Mouse (Mus musculus): ENCODE measurements at regions not wholly inside any gene's neighbourhood (a gene's known extent, or its start where the extent isn't known, plus 50 kb on each side); places are given as distances from the start of the nearest gene placed in this dataset.

DNA sequence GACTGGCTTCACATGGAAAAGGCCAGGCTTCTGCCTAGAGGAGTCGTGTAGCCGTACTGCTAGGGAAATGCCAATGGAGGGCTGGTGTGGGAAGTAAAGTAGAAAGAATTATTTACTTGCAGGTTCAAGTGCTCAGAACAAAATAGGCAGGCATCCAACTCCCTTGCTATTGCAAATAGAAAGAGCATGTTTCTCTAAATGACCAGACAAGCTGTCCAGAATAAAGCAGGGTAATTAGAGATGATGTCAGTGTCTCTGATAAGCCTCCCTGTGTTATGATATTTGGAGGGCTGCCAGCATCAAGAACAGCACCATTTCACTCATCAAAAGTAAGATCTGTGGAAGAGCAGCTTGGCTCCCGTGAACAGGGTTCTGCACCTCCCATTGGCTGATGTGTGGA, 192.4 kb downstream of the Usp46 start:
- CTCF ChIA-PET, result no interaction called here

DNA sequence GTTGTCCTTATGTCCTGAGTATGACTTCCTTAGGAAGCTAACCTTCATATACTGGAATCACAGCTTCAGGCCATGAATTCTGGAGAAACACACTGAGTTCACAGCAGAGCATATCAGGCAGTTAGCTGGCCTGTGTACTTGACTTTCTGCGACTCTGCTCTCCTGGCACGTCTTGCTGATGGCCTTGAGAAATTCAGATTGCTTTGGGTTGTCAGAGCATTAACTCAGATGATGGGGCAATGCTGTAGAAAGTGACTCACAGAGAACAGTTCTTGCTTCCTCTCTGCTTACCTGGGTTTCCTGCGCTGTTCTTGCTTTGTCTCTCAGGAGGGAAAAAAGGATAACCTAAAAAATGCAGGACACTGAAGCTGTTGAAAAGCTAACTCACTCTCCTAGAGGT, 187.3 kb downstream of the Usp46 start:
- CTCF ChIA-PET, result no interaction called here

- CTCF ChIA-PET, result no interaction called here
Observed at GRCm38 (mm10) chr5:73881941-73882340, 186.3 kb downstream of the Usp46 start.

- CTCF ChIA-PET, result no interaction called here
Observed at GRCm38 (mm10) chr5:73884998-73885397, 183.2 kb downstream of the Usp46 start.

- CTCF ChIA-PET, result no interaction called here
Observed at GRCm38 (mm10) chr5:73885691-73886090, 182.5 kb downstream of the Usp46 start.

- CTCF ChIA-PET, result no interaction called here
Observed at GRCm38 (mm10) chr5:73887306-73887958, 180.8 kb downstream of the Usp46 start.

DNA sequence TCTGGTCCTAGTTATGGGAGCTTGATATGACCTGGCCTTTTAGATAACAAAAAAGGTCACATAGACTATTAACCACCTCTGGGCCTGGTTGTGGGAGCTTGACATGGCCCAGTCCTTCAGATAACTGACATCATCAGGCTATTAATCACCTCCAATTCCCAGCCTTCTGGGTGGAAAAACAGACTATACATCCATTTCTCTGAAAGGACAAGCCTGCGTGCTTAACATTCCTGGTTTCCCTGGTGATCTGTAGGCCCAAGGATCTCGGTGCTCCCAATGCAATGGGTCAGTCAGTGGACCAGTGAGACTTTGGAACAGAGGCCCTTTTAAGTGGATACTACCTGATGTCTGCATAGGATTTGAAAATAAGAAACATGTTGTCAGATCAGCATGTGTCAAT, 179.8 kb downstream of the Usp46 start:
- CTCF ChIA-PET, result no interaction called here

- CTCF ChIA-PET, result no interaction called here
Observed at GRCm38 (mm10) chr5:73889342-73889741, 178.9 kb downstream of the Usp46 start.

DNA sequence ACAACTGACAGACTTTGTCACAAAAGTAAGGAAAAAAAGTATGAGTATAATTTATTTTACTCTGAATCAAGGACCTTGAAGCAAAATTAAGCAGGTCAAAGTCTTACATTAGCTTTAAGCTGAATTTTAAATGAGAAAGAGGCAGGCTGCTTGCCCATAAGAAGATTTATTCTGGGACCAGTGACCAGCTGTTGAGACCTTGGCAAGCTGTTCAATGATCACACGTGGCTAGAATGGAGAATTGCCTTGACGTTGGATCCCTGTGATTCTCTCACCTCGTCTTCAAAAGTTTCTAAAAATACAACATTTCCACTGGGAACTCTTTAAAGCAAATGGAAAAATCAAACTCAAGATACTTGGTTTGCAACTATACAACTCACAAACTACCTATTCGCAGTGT, 177.3 kb downstream of the Usp46 start:
- CTCF ChIA-PET, result no interaction called here

GRCm38 (mm10) chr5:73891606-73892005, 176.6 kb downstream of the Usp46 start:
- CTCF ChIA-PET, result no interaction called here

DNA sequence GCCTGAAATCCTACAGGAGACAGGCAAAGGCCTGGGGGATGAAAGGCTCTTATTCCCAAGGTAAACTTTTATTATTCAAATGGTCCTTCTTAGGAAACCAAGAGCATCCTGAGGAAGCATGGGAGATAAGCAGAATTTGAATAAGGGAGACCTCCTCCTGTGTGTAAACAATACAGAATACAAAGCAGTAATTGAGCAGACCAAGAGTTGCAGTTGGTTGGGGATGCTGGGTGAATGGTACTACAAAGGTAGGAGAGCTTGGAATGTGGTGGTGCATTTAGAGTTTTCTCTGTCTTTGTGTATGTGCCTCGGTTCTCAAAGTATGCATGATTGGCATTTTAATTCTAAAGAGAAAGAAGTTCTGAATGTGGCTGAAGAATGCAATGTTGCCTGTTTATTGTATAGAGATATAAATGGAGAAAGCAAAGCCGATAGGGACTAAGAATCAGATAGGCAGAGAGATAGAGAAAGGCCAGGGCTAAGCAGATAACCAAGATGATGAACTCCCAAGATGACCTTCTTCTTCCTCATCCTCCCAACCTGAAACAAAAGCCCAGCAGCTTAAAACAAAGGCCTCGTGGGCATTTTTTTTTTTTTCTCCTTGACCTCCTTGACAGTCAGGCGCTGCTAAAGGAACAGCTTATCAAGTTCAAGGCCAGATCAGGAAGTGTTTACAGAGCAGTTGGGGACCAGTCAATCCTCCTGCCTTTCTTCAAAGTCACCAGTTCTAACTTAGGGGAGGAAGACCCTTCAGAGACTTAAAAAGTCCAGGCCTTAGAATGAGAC, 175.6 kb downstream of the Usp46 start:
- CTCF ChIA-PET, result no interaction called here

DNA sequence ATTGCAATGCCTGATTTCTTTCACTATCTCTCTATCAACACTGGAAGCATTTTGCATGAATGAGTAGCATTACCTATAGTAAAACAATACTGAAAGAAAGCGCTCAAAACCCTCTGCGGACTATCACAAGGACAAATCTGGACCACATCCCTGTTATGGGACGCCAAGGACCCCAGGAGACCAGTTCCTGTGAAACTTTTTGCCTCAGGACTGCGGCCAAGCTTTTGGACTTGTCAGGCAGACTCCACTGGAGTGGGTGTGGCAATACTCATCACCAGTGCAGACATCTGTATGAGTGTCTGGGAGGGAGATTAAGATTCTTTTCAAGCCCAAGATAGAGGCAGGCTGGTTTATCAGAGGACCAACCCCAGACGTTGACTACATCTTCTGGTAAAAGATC, 173.0 kb downstream of the Usp46 start:
- CTCF ChIA-PET, result no interaction called here

- CTCF ChIA-PET, result no interaction called here
Observed at GRCm38 (mm10) chr5:73896785-73897184, 171.4 kb downstream of the Usp46 start.

DNA sequence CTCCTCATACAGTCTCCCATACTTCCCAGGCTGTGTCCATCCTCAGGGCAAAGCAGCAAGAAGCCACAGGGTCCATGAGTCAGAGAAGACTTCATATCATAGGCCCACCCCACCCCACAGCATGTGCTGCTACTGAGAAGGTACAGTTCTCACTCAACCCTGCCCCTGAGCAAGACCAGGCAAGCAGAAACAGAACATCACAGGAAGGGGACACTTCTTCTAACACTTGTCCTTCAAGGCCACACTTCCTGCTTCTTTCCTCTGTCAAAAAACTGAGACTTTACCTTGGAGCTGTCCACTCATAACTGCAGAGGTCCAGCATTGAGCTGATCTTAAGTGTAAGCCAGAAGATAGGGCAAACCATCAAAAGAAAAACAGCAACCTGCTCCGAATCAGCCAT, 166.6 kb downstream of the Usp46 start:
- CTCF ChIA-PET, result interaction anchor here (0.6 kb wide), 1 partner anchor 1913 kb away, joined by 3 read pairs; no protein-coding TSS in a partner anchor

GRCm38 (mm10) chr5:73902470-73903218, 165.6 kb downstream of the Usp46 start:
- CTCF ChIA-PET, result interaction anchor here (0.6 kb wide), 1 partner anchor 1912 kb away, joined by 3 read pairs; no protein-coding TSS in a partner anchor

GRCm38 (mm10) chr5:73903219-73903570, 165.0 kb downstream of the Usp46 start:
- CTCF ChIA-PET, result no interaction called here

DNA sequence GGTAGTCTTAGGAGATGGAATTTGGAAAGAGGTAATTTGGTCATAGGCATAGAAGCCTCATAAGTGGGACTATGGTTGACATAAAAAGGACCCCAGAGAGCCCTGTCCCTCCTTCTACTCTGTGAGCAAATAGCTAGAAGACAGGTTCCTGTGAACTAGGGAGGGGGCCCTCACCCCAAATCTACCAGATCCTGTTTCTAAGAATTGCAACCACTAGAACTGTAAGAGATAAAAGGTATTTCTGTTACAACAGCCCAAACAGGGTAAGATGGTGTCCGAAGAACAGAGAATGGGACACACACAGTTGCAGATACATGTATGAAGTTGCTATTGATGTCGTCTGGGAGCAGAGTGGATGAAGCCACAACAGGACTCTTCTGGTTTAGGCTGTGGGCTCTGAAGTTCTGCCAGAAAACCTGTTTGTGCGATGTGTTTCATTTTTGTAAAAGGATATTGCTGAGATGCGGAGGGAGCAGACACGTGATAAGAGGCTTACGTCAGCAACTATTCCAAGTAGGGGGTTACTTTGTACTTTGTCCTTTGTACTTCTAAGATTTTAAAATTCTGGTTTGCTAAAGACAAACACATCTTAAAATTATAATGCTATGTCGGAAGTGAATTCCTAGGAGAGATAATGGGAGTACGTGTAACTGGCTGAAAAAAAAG, 164.0 kb downstream of the Usp46 start:
- CTCF ChIA-PET, result no interaction called here

- CTCF ChIA-PET, result no interaction called here
Observed at GRCm38 (mm10) chr5:73912149-73912548, 156.1 kb downstream of the Usp46 start.

GRCm38 (mm10) chr5:73913116-73913515, 155.1 kb downstream of the Usp46 start:
- CTCF ChIA-PET, result no interaction called here

DNA sequence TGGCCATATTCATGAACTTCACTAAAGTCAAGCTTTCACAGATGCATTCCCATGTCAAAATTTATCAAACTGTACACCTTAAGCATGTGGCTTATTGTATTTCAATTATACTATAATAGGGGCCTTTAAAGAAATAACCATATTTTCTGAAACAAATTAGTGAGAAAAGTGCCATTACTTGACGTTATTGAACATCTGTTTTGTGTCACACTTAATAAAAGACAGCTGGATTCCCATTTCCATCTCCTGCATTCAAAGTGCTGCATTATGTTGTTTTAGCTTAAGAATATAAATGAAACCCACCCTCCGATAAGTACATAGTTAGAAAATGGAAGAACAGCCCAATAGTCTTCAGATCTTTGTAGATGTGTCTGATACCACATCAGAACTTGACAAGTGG, 150.2 kb downstream of the Usp46 start:
- CTCF ChIA-PET, result no interaction called here

DNA sequence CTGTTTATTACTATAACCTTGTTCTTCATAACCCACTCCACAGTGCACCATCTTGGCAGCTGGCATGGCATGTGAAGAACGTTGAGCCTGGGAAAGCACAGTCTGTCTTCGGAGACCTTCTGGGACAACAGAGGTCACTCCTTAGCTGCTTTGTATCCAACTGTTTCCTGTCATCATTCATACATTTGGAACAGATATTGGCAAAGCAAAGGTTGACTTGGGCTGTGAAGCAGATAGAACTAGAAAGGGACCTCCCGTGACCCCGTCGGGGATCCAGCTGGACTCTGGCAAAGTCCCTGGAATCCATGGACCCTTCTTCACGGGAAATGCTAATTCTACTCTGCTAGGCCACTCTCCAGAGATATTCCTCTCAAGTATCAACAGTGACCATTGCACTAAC, 148.3 kb downstream of the Usp46 start:
- CTCF ChIA-PET, result no interaction called here

DNA sequence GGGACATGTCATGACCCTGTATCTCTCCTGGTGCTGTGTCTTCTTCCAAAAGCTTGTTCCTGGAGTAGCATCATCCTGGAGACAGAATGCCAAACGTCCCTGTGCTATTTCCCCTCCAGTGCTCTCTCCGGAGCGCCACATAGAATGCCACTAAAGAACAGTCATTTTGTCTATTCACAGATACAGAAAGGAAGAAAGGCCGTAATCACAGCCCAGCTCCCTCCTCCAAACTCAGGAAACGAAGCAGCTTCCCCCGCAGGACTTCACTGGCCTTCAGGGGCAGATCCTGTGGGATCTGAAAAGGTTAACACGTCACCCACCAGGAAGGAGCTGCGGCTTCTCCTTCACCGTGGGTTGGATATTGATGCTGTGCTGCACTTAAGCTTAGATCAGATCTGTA, 140.7 kb downstream of the Usp46 start:
- CTCF ChIA-PET, result no interaction called here

DNA sequence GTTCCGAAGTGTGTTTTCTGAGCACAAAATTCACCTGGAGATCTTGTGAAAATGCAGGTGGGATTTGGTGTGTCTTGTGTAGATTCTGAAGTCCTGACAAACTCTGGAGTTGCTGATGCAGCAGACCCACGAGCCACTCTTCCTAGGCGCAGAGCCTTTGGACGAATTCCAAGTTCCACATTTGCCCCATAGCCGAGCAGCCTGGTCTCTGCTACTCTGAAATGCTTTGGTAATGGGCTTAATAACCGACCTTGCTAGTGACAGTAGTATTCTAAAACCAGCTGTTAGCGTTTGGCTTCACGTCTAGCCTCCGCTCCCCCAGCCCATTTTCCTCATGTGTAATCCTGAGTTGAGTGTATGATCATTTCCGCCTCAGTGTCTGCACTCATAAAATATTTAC, 139.5 kb downstream of the Usp46 start:
- CTCF ChIA-PET, result no interaction called here

Measured in spleen, embryonic (tissue).